Mouse (Mus musculus): ENCODE measurements around the gene Hivep2. TPM values are rescaled to one million over a fixed set of nuclear protein-coding genes. Genes with fewer than 3 reads are reported as not detected.

The Hivep2 gene
- polyA plus RNA-seq, 1 experiment = 0.47 TPM

DNA sequence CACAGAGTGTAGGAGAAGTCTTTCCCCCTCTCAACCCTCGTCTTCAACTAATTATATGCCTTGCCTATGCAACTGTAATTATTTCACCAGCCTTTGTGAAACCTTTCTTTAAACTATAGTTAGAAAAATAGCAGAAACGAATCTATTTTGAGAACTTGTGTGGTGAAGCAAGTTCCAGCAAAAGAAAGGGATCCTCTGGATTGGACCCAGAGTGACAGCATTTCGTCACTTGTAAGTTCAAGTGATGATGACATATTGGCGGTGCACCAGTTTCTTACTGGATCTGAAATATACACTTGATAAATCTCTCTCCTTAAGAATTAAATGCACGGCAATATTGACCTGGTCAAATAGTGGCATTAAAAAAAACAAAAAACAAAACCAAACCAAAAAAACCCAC is 136.1 kb downstream of the Hivep2 start:
- no peaks in the 10 kb centered on the region for H3K36me3 ChIP-seq (replicated peaks; ENCODE audit: low read length)
- TF ChIP-seq GATA1 (IDR thresholded peaks at IDR 0.05; ENCODE audit: borderline replicate concordance, low read length) = no peak
- no peaks in the 10 kb centered on the region for H3K4me1 ChIP-seq
- H3K4me3 ChIP-seq (replicated peaks) = no peak overlapping the region
- H3K9me3 ChIP-seq = no peaks in the 10 kb centered on the region
- no peaks in the 10 kb centered on the region for H3K27me3 ChIP-seq (replicated peaks)

DNA sequence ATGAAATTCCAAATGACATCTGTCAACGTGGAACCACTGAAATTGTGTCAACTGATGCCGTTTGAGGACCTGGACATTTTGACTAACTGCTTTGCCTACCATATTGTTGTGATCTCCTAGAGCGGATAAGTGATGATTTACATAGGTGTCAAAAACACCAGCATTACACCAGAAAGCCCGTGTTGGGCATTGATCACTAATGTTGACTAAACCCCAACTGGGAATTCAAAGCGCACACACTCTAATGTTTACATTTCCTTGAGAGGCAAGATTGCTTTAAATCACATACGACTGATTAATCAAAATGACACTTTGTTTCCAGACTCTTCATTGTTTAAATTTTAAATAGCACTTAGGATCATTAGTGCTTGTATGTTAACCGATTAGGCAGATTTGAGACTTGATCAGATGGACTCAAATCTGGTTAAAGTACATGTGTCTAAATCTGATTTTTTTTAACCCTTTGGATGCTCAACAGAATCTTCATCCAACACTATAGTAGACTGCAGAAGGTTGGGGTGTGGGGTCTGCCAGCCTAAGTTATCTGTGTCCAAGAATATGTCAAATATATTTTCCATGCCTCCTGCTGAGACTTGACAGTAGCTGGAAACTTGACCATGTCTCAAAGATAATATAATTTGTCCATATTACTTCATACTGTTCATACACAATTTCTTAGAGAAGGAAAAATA is 142.3 kb downstream of the Hivep2 start:
- TF ChIP-seq FLI1 (IDR thresholded peaks at IDR 0.05; ENCODE audit: low read length) (no peak), GATA1 (IDR thresholded peaks at IDR 0.05; ENCODE audit: borderline replicate concordance, low read length) (no peak)
- H3K27me3 ChIP-seq (replicated peaks) = no peaks in the 10 kb centered on the region
- H3K9me3 ChIP-seq = no peaks in the 10 kb centered on the region
- H3K4me3 ChIP-seq (replicated peaks) = no peak overlapping the region
- H3K4me1 ChIP-seq = peaks cover 2% of the 10 kb centered on the region; the same call in 1 of the 2 replicates
- peaks cover 3% of the 10 kb centered on the region for H3K36me3 ChIP-seq (replicated peaks; ENCODE audit: low read length)

DNA sequence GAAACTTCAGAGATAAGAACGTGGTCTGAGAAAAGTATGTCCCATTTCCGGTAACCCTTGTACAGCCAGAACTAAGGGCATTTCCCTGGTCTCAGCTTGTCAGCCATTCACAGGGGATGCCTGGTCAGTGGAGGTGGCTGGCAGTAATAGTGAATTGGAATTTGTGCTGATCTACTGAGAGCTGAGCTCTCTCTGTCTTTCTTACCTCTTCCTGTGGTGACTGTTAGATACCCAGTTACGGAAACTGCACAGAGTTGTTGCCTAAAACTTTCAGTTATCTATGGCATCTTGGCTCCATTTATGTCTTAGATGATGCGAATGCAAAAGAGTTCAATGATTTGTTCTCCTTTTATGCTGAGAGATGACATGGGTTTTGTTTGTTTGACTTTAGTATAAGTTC is 150.0 kb downstream of the Hivep2 start:
- peaks cover 18% of the 10 kb centered on the region for H3K4me1 ChIP-seq
- H3K27me3 ChIP-seq (replicated peaks) = no peaks in the 10 kb centered on the region
- no peaks in the 10 kb centered on the region for H3K36me3 ChIP-seq (replicated peaks; ENCODE audit: low read length)
- no peak for TF ChIP-seq GATA1 (IDR thresholded peaks at IDR 0.05; ENCODE audit: borderline replicate concordance, low read length)
- no peak for TF ChIP-seq FLI1 (IDR thresholded peaks at IDR 0.05; ENCODE audit: low read length)
- H3K9me3 ChIP-seq = no peaks in the 10 kb centered on the region
- no peak overlapping the region for H3K4me3 ChIP-seq (replicated peaks)

DNA sequence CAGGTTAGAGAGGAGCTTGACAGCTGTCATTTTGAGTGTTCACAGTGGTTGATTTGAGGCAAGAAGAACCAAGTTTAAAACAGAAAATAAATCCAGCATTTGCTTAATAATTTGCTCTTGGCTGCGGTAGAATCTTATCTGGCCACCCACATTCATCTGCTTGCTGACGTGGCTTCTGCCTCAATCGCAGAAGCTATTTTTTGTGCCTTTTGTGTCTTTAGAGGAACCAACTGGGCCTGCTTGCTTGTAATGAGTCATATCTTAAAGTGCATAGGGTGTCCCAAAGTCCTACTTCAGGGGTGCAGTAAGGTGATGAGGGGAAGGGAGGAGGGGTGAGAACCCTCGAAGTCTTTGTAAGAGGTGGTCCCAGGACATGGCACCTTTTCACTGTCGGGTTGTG is 151.1 kb downstream of the Hivep2 start:
- TF ChIP-seq GATA1 (IDR thresholded peaks at IDR 0.05; ENCODE audit: borderline replicate concordance, low read length) = no peak
- no peak for TF ChIP-seq FLI1 (IDR thresholded peaks at IDR 0.05; ENCODE audit: low read length)
- Histone ChIP-seq H3K27me3 (replicated peaks) (no peaks in the 10 kb centered on the region), H3K36me3 (replicated peaks; ENCODE audit: low read length) (no peaks in the 10 kb centered on the region), H3K9me3 (no peaks in the 10 kb centered on the region), H3K4me3 (replicated peaks) (no peak overlapping the region), H3K4me1 (peaks cover 18% of the 10 kb centered on the region)

DNA sequence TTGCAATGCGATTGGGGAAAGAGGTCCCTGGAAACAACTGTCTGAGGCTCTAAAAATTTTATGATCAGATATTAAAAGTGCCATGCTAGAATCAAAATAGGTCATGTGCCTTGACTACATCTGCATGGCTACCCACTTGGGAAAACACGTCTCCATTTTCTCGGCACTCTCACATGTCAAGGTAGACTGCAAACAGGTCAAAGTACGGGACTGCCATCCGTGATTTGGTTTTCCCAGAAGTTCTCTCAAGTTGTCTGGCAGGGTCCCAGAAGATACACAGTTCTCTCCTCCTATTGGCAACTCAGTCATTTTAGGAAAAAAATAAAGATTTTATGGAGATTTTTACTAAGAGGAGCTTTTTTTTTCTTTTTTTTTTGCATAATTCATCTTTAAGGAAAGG is 153.3 kb downstream of the Hivep2 start:
- Histone ChIP-seq H3K27me3 (replicated peaks) (no peaks in the 10 kb centered on the region), H3K9me3 (no peaks in the 10 kb centered on the region), H3K4me1 (peaks cover 14% of the 10 kb centered on the region), H3K4me3 (replicated peaks) (no peak overlapping the region), H3K36me3 (replicated peaks; ENCODE audit: low read length) (no peaks in the 10 kb centered on the region)
- TF ChIP-seq FLI1 (IDR thresholded peaks at IDR 0.05; ENCODE audit: low read length) (no peak), GATA1 (IDR thresholded peaks at IDR 0.05; ENCODE audit: borderline replicate concordance, low read length) (no peak)

DNA sequence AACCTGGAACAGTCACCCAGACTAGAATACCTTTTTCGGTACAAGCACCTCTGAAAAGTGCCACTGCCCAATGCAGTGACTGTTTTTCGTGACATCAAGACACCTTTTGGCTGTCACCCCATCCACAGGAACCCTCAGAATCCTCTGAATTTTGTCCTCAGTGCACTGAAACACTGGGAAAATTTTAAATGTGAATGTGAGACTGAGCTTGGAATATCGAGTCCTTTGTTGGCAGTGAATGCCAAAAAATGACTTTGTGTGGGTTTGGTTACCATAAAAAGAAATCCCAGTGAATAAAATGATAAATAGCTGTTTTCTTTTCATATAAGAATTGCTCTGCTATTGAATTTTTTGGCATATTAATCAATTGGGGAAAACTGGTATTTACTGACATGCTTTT is 154.6 kb downstream of the Hivep2 start:
- Histone ChIP-seq H3K4me3 (replicated peaks) (no peak overlapping the region), H3K4me1 (peaks cover 13% of the 10 kb centered on the region), H3K9me3 (no peaks in the 10 kb centered on the region), H3K27me3 (replicated peaks) (no peaks in the 10 kb centered on the region), H3K36me3 (replicated peaks; ENCODE audit: low read length) (no peaks in the 10 kb centered on the region)
- TF ChIP-seq FLI1 (IDR thresholded peaks at IDR 0.05; ENCODE audit: low read length) (no peak), GATA1 (IDR thresholded peaks at IDR 0.05; ENCODE audit: borderline replicate concordance, low read length) (no peak)

DNA sequence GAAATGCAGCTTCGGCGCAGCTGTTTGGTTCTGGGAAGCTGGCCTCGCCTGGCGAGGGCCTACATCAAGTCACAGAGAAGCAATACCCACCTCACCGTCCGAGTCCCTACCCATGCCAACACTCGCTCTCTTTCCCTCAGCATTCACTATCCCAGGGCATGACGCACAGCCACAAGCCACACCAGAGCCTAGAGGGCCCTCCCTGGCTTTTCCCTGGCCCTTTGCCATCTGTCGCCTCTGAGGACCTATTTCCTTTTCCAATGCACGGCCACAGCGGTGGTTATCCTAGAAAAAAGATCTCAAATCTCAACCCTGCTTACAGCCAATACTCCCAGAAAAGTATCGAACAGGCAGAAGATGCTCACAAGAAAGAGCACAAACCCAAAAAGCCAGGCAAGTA is 162.0 kb downstream of the Hivep2 start:
- Histone ChIP-seq H3K4me1 (0 out of 2 replicates have a peak, but pooled peaks cover 3% of the 10 kb centered on the region), H3K9me3 (peaks cover 6% of the 10 kb centered on the region; the same call in 1 of the 2 replicates), H3K4me3 (replicated peaks) (no peak overlapping the region), H3K36me3 (replicated peaks; ENCODE audit: low read length) (peaks cover 56% of the 10 kb centered on the region), H3K27me3 (replicated peaks) (no peaks in the 10 kb centered on the region)
- TF ChIP-seq GATA1 (IDR thresholded peaks at IDR 0.05; ENCODE audit: borderline replicate concordance, low read length) = no peak
- no peak for TF ChIP-seq FLI1 (IDR thresholded peaks at IDR 0.05; ENCODE audit: low read length)

DNA sequence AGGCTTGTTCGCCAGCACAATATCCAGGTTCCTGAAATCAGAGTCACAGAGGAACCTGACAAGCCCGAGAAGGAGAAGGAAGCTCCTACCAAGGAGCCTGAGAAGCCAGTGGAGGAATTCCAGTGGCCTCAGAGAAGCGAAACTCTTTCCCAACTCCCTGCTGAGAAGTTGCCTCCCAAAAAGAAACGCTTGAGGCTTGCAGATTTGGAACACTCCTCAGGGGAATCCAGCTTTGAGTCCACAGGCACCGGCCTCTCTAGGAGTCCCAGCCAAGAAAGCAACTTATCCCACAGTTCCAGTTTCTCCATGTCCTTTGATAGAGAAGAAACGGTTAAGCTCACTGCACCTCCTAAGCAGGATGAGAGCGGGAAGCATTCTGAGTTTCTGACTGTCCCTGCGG is 164.4 kb downstream of the Hivep2 start:
- Histone ChIP-seq H3K4me1 (no peaks in the 10 kb centered on the region), H3K9me3 (peaks cover 6% of the 10 kb centered on the region; the same call in 1 of the 2 replicates), H3K4me3 (replicated peaks) (no peak overlapping the region), H3K36me3 (replicated peaks; ENCODE audit: low read length) (peaks cover 63% of the 10 kb centered on the region), H3K27me3 (replicated peaks) (no peaks in the 10 kb centered on the region)
- TF ChIP-seq GATA1 (IDR thresholded peaks at IDR 0.05; ENCODE audit: borderline replicate concordance, low read length) = no peak
- no peak for TF ChIP-seq FLI1 (IDR thresholded peaks at IDR 0.05; ENCODE audit: low read length)

DNA sequence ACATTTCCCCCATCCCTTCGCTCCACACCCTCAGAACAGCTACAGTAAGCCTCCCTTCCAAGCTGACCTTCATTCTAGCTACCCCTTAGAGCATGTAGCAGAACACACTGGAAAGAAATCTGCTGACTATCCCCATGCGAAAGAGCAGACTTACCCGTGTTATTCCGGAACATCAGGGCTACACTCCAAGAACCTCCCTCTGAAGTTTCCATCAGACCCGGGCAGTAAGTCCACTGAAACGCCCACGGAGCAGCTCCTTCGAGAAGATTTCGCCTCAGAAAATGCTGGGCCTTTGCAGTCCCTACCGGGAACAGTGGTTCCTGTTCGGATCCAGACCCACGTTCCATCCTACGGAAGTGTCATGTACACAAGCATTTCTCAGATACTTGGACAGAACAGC is 165.4 kb downstream of the Hivep2 start:
- Histone ChIP-seq H3K27me3 (replicated peaks) (no peaks in the 10 kb centered on the region), H3K4me1 (no peaks in the 10 kb centered on the region), H3K36me3 (replicated peaks; ENCODE audit: low read length) (peaks cover 70% of the 10 kb centered on the region), H3K9me3 (peaks cover 6% of the 10 kb centered on the region; the same call in 1 of the 2 replicates), H3K4me3 (replicated peaks) (no peak overlapping the region)
- no peak for TF ChIP-seq FLI1 (IDR thresholded peaks at IDR 0.05; ENCODE audit: low read length)
- TF ChIP-seq GATA1 (IDR thresholded peaks at IDR 0.05; ENCODE audit: borderline replicate concordance, low read length) = no peak

DNA sequence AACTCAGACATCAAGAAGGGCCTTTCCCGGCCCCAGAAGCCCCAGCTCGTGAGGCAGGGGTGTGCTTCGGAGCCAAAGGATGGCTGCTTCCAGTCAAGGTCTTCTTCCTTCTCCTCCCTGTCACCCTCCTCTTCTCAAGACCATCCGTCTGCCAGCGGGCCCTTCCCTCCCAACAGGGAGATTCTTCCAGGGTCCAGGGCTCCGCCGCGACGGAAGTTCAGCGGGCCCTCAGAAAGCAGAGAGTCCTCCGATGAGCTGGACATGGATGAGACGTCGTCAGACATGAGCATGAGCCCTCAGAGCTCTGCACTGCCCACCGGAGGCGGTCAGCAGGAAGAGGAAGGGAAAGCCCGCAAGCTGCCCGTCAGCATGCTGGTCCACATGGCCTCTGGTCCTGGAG is 166.2 kb downstream of the Hivep2 start:
- H3K4me3 ChIP-seq (replicated peaks) = no peak overlapping the region
- H3K9me3 ChIP-seq = peaks cover 6% of the 10 kb centered on the region; the same call in 1 of the 2 replicates
- no peaks in the 10 kb centered on the region for H3K27me3 ChIP-seq (replicated peaks)
- TF ChIP-seq FLI1 (IDR thresholded peaks at IDR 0.05; ENCODE audit: low read length) = no peak
- TF ChIP-seq GATA1 (IDR thresholded peaks at IDR 0.05; ENCODE audit: borderline replicate concordance, low read length) = no peak
- no peaks in the 10 kb centered on the region for H3K4me1 ChIP-seq
- peaks cover 77% of the 10 kb centered on the region for H3K36me3 ChIP-seq (replicated peaks; ENCODE audit: low read length)
